ENCODE assay signal across 8 mouse cellular contexts in the genomic region with DNA sequence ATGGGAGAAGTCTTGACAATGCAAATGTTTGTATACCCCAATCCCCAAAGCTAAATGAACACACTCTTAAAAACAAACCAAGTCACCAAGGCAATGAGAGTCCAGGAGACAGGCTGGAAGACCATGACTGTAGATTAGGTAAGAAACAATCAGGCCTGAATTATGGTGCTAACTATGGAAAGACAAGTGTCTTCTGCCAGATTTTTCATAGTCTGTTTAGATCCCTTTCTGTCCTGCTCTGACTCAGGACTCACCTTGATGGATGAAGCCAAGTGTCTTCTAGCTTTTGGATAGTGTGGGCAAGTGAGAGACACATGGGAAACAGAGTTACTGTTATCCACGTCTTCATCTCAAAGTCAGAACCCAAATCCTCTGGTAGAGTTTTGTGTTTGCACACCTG. TPM values are rescaled to one million over a fixed set of nuclear protein-coding genes. Genes with fewer than 3 reads are reported as not detected.
DNase-seq lines count a peak whose midpoint lies in the region; ATAC-seq lines count a peak whose summit lies in the region.

No protein-coding gene starts in this region.

- H3K4me1 ChIP-seq in intestine, embryonic 14.5 days (replicated peaks; ENCODE audit: control insufficient read depth, insufficient read depth, low read length): peaks cover 8% of the 10 kb centered on the region
- H3K4me1 ChIP-seq in intestine, embryonic 16.5 days (ENCODE audit: control insufficient read depth, insufficient read depth, low read length): no peaks in the 10 kb centered on the region
- peaks cover 18% of the 10 kb centered on the region for H3K4me1 ChIP-seq in embryonic facial prominence, embryonic 10.5 days
- H3K4me1 ChIP-seq in forebrain, embryonic 14.5 days (ENCODE audit: control insufficient read depth, insufficient read depth, low read length): peaks cover 5% of the 10 kb centered on the region; the same call in 1 of the 2 replicates
- H3K4me1 ChIP-seq in midbrain, embryonic 10.5 days: peaks cover 20% of the 10 kb centered on the region

- ATAC-seq in intestine, embryonic 14.5 days (replicated peaks; ENCODE audit: low FRiP score, low TSS enrichment, low read depth): no peak
- ATAC-seq in intestine, embryonic 16.5 days: no peak
- ATAC-seq in forebrain, embryonic 14.5 days: no peak

- no peak for DNase-seq in intestine, embryonic 14.5 days (ENCODE audit: low spot score)
- DNase-seq in embryonic facial prominence, embryonic 10.5 days (ENCODE audit: low spot score): no peak
- no peak for DNase-seq in forebrain, embryonic 14.5 days (ENCODE audit: low spot score)
- DNase-seq in midbrain, embryonic 10.5 days (ENCODE audit: low spot score): no peak
- no peak for DNase-seq in spleen, adult 18-20 months
- no peak for DNase-seq in urinary bladder, postnatal 10 days (ENCODE audit: low spot score)
- DNase-seq in MN1 (ENCODE audit: low spot score): no peak

- 66% methylated on average over 1 of the region's 1 CpGs for WGBS in intestine, embryonic 14.5 days
- WGBS in intestine, embryonic 16.5 days: 71% methylated on average over 1 of the region's 1 CpGs
- WGBS in embryonic facial prominence, embryonic 10.5 days: 58% methylated on average over 1 of the region's 1 CpGs
- WGBS in forebrain, embryonic 14.5 days: 86% methylated on average over 1 of the region's 1 CpGs
- 60% methylated on average over 1 of the region's 1 CpGs for WGBS in midbrain, embryonic 10.5 days

- no peaks in the 10 kb centered on the region for H3K9me3 ChIP-seq in intestine, embryonic 14.5 days (ENCODE audit: control insufficient read depth, low read length)
- no peaks in the 10 kb centered on the region for H3K9me3 ChIP-seq in intestine, embryonic 16.5 days (ENCODE audit: control insufficient read depth, low read length)
- H3K9me3 ChIP-seq in embryonic facial prominence, embryonic 10.5 days: no peaks in the 10 kb centered on the region
- H3K9me3 ChIP-seq in forebrain, embryonic 14.5 days (replicated peaks; ENCODE audit: control insufficient read depth, low read length): no peaks in the 10 kb centered on the region
- H3K9me3 ChIP-seq in midbrain, embryonic 10.5 days (replicated peaks): no peaks in the 10 kb centered on the region

- no peaks in the 10 kb centered on the region for H3K27me3 ChIP-seq in intestine, embryonic 14.5 days (replicated peaks; ENCODE audit: control insufficient read depth, insufficient read depth, low read length)
- no peaks in the 10 kb centered on the region for H3K27me3 ChIP-seq in intestine, embryonic 16.5 days (replicated peaks; ENCODE audit: control insufficient read depth, insufficient read depth, low read length)
- peaks cover 17% of the 10 kb centered on the region; the same call in 1 of the 2 replicates for H3K27me3 ChIP-seq in embryonic facial prominence, embryonic 10.5 days (replicated peaks; ENCODE audit: low read depth, poor library complexity, severe bottlenecking)
- no peaks in the 10 kb centered on the region for H3K27me3 ChIP-seq in forebrain, embryonic 14.5 days (replicated peaks; ENCODE audit: control insufficient read depth, insufficient read depth, low read length)
- H3K27me3 ChIP-seq in midbrain, embryonic 10.5 days (ENCODE audit: low read depth, poor library complexity, severe bottlenecking): peaks cover 18% of the 10 kb centered on the region

- H3K9ac ChIP-seq in intestine, embryonic 14.5 days (ENCODE audit: low read length): no peak overlapping the region
- H3K9ac ChIP-seq in intestine, embryonic 16.5 days (ENCODE audit: low read depth, low read length): no peak overlapping the region
- H3K9ac ChIP-seq in forebrain, embryonic 14.5 days (ENCODE audit: low read length): no peak overlapping the region

- peak overlapping the region; percentile 70; the same call in 1 of the 2 replicates for H3K4me3 ChIP-seq in intestine, embryonic 14.5 days (ENCODE audit: low read depth, low read length)
- H3K4me3 ChIP-seq in intestine, embryonic 16.5 days (ENCODE audit: low read length): no peak overlapping the region
- H3K4me3 ChIP-seq in embryonic facial prominence, embryonic 10.5 days: peak overlapping the region; percentile 76
- no peak overlapping the region for H3K4me3 ChIP-seq in forebrain, embryonic 14.5 days (ENCODE audit: low read depth, low read length)
- peak overlapping the region; percentile 81 for H3K4me3 ChIP-seq in midbrain, embryonic 10.5 days

- no peaks in the 10 kb centered on the region for H3K36me3 ChIP-seq in intestine, embryonic 14.5 days (ENCODE audit: control insufficient read depth, insufficient read depth, low read length)
- H3K36me3 ChIP-seq in intestine, embryonic 16.5 days (ENCODE audit: control insufficient read depth, insufficient read depth, low read length): no peaks in the 10 kb centered on the region
- H3K36me3 ChIP-seq in embryonic facial prominence, embryonic 10.5 days (replicated peaks): no peaks in the 10 kb centered on the region
- no peaks in the 10 kb centered on the region for H3K36me3 ChIP-seq in forebrain, embryonic 14.5 days (ENCODE audit: control insufficient read depth, insufficient read depth, low read length)
- no peaks in the 10 kb centered on the region for H3K36me3 ChIP-seq in midbrain, embryonic 10.5 days

- no peak overlapping the region for H3K27ac ChIP-seq in intestine, embryonic 14.5 days (ENCODE audit: low read depth)
- no peak overlapping the region for H3K27ac ChIP-seq in intestine, embryonic 16.5 days (ENCODE audit: low read length)
- no peak overlapping the region for H3K27ac ChIP-seq in embryonic facial prominence, embryonic 10.5 days (replicated peaks)
- H3K27ac ChIP-seq in forebrain, embryonic 14.5 days (ENCODE audit: low read depth, low read length): no peak overlapping the region
- H3K27ac ChIP-seq in midbrain, embryonic 10.5 days (replicated peaks): peak overlapping the region; percentile 88; the same call in 1 of the 2 replicates

- peak overlapping the region; percentile 95 for H3K4me2 ChIP-seq in intestine, embryonic 14.5 days (ENCODE audit: low read length)
- no peak overlapping the region for H3K4me2 ChIP-seq in intestine, embryonic 16.5 days (ENCODE audit: low read depth, low read length)
- H3K4me2 ChIP-seq in forebrain, embryonic 14.5 days (ENCODE audit: low read length): peak overlapping the region; percentile 83

RNA-seq across cellular contexts. Expression of a gene that starts 0.6 kb away (rescaled TPM):
- 4.4 and 5.3 TPM in 2 replicates for polyA plus RNA-seq in intestine, embryonic 14.5 days (2014; fragmentation: Nextera tagmentation; extraction: Ambion mirVana)
- 3.9 and 4.0 TPM in 2 replicates for polyA plus RNA-seq in intestine, embryonic 16.5 days (2015; fragmentation: Nextera tagmentation; extraction: Ambion mirVana)
- polyA plus RNA-seq in embryonic facial prominence, embryonic 10.5 days (2016; fragmentation: Nextera tagmentation; extraction: Ambion mirVana): 2.5 and 2.9 TPM in 2 replicates
- 8.6 and 9.5 TPM in 2 replicates for polyA plus RNA-seq in forebrain, embryonic 14.5 days (2014; fragmentation: Nextera tagmentation; extraction: Ambion mirVana)
- 6.5 TPM in 2 replicates for polyA plus RNA-seq in midbrain, embryonic 10.5 days (2016; fragmentation: Nextera tagmentation; extraction: Ambion mirVana)

RNA-seq across cellular contexts. Expression of a gene that starts 25.6 kb away (rescaled TPM):
- polyA plus RNA-seq in intestine, embryonic 14.5 days (2014; fragmentation: Nextera tagmentation; extraction: Ambion mirVana): 57.2 and 65.8 TPM in 2 replicates
- polyA plus RNA-seq in intestine, embryonic 16.5 days (2015; fragmentation: Nextera tagmentation; extraction: Ambion mirVana): 56.9 and 57.8 TPM in 2 replicates
- polyA plus RNA-seq in embryonic facial prominence, embryonic 10.5 days (2016; fragmentation: Nextera tagmentation; extraction: Ambion mirVana): 61.4 and 62.0 TPM in 2 replicates
- polyA plus RNA-seq in forebrain, embryonic 14.5 days (2014; fragmentation: Nextera tagmentation; extraction: Ambion mirVana): 52.2 and 54.6 TPM in 2 replicates
- 58.8 and 63.5 TPM in 2 replicates for polyA plus RNA-seq in midbrain, embryonic 10.5 days (2016; fragmentation: Nextera tagmentation; extraction: Ambion mirVana)

RNA-seq across cellular contexts. Expression of a gene that starts 26.1 kb away (rescaled TPM):
- 45.4 and 51.7 TPM in 2 replicates for polyA plus RNA-seq in intestine, embryonic 14.5 days (2014; fragmentation: Nextera tagmentation; extraction: Ambion mirVana)
- polyA plus RNA-seq in intestine, embryonic 16.5 days (2015; fragmentation: Nextera tagmentation; extraction: Ambion mirVana): 24.8 and 29.4 TPM in 2 replicates
- 60.1 and 61.2 TPM in 2 replicates for polyA plus RNA-seq in embryonic facial prominence, embryonic 10.5 days (2016; fragmentation: Nextera tagmentation; extraction: Ambion mirVana)
- 36.4 and 50.7 TPM in 2 replicates for polyA plus RNA-seq in forebrain, embryonic 14.5 days (2014; fragmentation: Nextera tagmentation; extraction: Ambion mirVana)
- polyA plus RNA-seq in midbrain, embryonic 10.5 days (2016; fragmentation: Nextera tagmentation; extraction: Ambion mirVana): 50.8 and 51.6 TPM in 2 replicates

Comparison
In these comparisons a context has a peak if more than half of its experiments do, and no peak if none do; other contexts are left out.
1. H3K4me3 ChIP-seq: peak in intestine, embryonic 14.5 days (single experiment), embryonic facial prominence, embryonic 10.5 days (single experiment) and midbrain, embryonic 10.5 days (single experiment); none in intestine, embryonic 16.5 days (single experiment) and forebrain, embryonic 14.5 days (single experiment).